Mouse (Mus musculus): ENCODE measurements at regions not wholly inside any gene's neighbourhood (a gene's known extent, or its start where the extent isn't known, plus 50 kb on each side); places are given as distances from the start of the nearest gene placed in this dataset.

DNA sequence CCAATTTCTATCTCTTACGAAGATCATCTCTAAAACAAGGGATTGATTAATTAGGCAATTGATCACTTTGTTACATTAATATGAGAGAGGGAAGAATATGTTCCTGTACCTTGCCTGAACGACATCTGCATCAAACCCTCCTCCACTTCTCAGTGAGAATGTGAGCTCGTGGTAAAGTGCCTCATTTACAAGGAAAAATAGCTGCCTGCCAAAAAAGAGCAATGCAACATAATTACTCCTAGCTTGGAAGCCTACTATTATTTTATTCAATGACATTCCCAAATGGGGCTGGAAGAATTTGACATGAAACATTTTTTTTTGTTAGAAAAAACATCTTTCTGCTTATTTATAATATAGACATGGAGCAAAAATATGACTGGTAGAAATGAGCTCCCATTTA, 138.5 kb upstream of the Negr1 start:
- WGBS: 71% methylated on average over 3 of the region's 3 CpGs
- Histone ChIP-seq H3K4me3 (replicated peaks) (no peak overlapping the region), H3K9ac (replicated peaks) (no peak overlapping the region), H3K27ac (no peak overlapping the region), H3K27me3 (no peaks in the 10 kb centered on the region), H3K4me2 (no peak overlapping the region), H3K36me3 (no peaks in the 10 kb centered on the region), H3K4me1 (replicated peaks) (no peaks in the 10 kb centered on the region), H3K9me3 (no peaks in the 10 kb centered on the region)
- ATAC-seq (ENCODE audit: insufficient number of reproducible peaks, insufficient read depth, low FRiP score, low TSS enrichment, low read depth): no peak

GRCm38 (mm10) chr3:156455042-156455441, 106.6 kb upstream of the Negr1 start:
- Histone ChIP-seq H3K36me3 (no peaks in the 10 kb centered on the region), H3K4me2 (no peak overlapping the region), H3K4me1 (replicated peaks) (no peaks in the 10 kb centered on the region), H3K9ac (replicated peaks) (no peak overlapping the region), H3K27ac (no peak overlapping the region), H3K4me3 (replicated peaks) (no peak overlapping the region), H3K27me3 (no peaks in the 10 kb centered on the region), H3K9me3 (no peaks in the 10 kb centered on the region)
- ATAC-seq (ENCODE audit: insufficient number of reproducible peaks, insufficient read depth, low FRiP score, low TSS enrichment, low read depth): no peak
- WGBS: 65% methylated on average over 4 of the region's 4 CpGs

GRCm38 (mm10) chr3:156463299-156463698, 98.3 kb upstream of the Negr1 start:
- Histone ChIP-seq H3K9ac (replicated peaks) (no peak overlapping the region), H3K4me3 (replicated peaks) (no peak overlapping the region), H3K27ac (no peak overlapping the region), H3K4me2 (no peak overlapping the region), H3K4me1 (replicated peaks) (no peaks in the 10 kb centered on the region), H3K9me3 (no peaks in the 10 kb centered on the region), H3K27me3 (no peaks in the 10 kb centered on the region), H3K36me3 (no peaks in the 10 kb centered on the region)
- 80% methylated on average over 2 of the region's 2 CpGs for WGBS
- no peak for ATAC-seq (ENCODE audit: insufficient number of reproducible peaks, insufficient read depth, low FRiP score, low TSS enrichment, low read depth)

- Histone ChIP-seq H3K4me1 (replicated peaks) (no peaks in the 10 kb centered on the region), H3K36me3 (no peaks in the 10 kb centered on the region), H3K4me2 (no peak overlapping the region), H3K27ac (no peak overlapping the region), H3K9me3 (no peaks in the 10 kb centered on the region), H3K4me3 (replicated peaks) (no peak overlapping the region), H3K27me3 (no peaks in the 10 kb centered on the region), H3K9ac (replicated peaks) (no peak overlapping the region)
- ATAC-seq (ENCODE audit: insufficient number of reproducible peaks, insufficient read depth, low FRiP score, low TSS enrichment, low read depth): no peak
- WGBS: 84% methylated on average over 5 of the region's 5 CpGs
These were observed 96.0 kb upstream of the Negr1 start for GRCm38 (mm10) chr3:156465601-156466000.

GRCm38 (mm10) chr3:156472665-156473064, 88.9 kb upstream of the Negr1 start:
- Histone ChIP-seq H3K4me2 (no peak overlapping the region), H3K27me3 (no peaks in the 10 kb centered on the region), H3K4me1 (replicated peaks) (no peaks in the 10 kb centered on the region), H3K9ac (replicated peaks) (no peak overlapping the region), H3K4me3 (replicated peaks) (no peak overlapping the region), H3K36me3 (no peaks in the 10 kb centered on the region), H3K27ac (no peak overlapping the region), H3K9me3 (no peaks in the 10 kb centered on the region)
- ATAC-seq (ENCODE audit: insufficient number of reproducible peaks, insufficient read depth, low FRiP score, low TSS enrichment, low read depth): no peak
- WGBS: 82% methylated on average over 4 of the region's 4 CpGs

Data from limb, embryonic 12.5 days (tissue).